Mouse (Mus musculus) lung, adult 2 months (tissue): Measurements from ENCODE around the gene Dpyd.

Source experiments
- CTCF ChIP-seq: fragments of 200-500 bp; IDR thresholded peaks from 2 replicates; pipeline ENCODE4 v1.5.1; 2011; ENCODE audit warnings: mild to moderate bottlenecking, low read length, control low read depth; ENCODE audit not compliant: insufficient read depth
- POLR2A ChIP-seq: fragments of 200-500 bp; IDR thresholded peaks from 2 replicates; pipeline ENCODE4 v1.6.1; 2011; ENCODE audit warnings: low read depth, mild to moderate bottlenecking, control low read depth, low read length, borderline replicate concordance; ENCODE audit errors: extremely low read depth

DNA sequence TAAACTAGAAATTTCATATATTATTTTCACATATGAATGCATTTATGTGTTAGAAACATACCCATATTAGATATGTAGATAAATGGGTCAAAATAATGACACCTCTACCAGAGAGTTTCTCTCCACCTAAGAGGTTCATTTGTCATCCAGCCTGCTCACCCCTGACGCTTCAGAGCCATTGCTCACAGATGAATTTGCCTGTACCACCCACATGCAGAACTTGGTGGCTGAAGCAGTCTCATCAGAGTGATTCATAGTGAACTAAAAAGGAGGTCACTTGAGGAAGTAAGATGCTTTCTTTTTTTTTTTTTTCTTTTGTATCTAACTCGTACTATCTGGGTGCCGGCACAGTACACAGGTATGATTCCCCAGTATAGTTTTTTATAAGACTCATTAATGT lies 188.3 kb downstream of the Dpyd start:
- TF ChIP-seq CTCF = no peak
- TF ChIP-seq POLR2A = no peak
